Mouse (Mus musculus) embryonic fibroblast, embryonic 13.5 days (primary cell): ENCODE results near the gene Ap1g1. TPM values are rescaled to one million over a fixed set of nuclear protein-coding genes. Genes with fewer than 3 reads are reported as not detected.
A peak's percentile ranks its signal among the peaks of the same experiment; 100 is the strongest.

Experiments
- H3K27ac ChIP-seq: 2 replicates; pipeline ENCODE4 v1.5.1; 2012; ENCODE audit warnings: low read length, control low read depth, inconsistent platforms; ENCODE audit not compliant: insufficient read depth
- H3K4me1 ChIP-seq: 2 replicates; pipeline ENCODE4 v1.6.1; 2011; ENCODE audit warnings: low read length; ENCODE audit not compliant: control insufficient read depth, insufficient read depth
- H3K4me3 ChIP-seq: 2 replicates; pipeline ENCODE4 v1.5.1; 2011; ENCODE audit warnings: mild to moderate bottlenecking, control low read depth, low read length; ENCODE audit not compliant: insufficient read depth
- CTCF ChIP-seq: IDR thresholded peaks from 2 replicates; pipeline ENCODE4 v1.5.1; 2011; ENCODE audit warnings: mild to moderate bottlenecking, control low read depth, low read length, moderate library complexity, borderline replicate concordance; ENCODE audit not compliant: insufficient read depth
- POLR2A ChIP-seq: IDR thresholded peaks from 2 replicates; pipeline ENCODE4 v1.6.1; 2011; ENCODE audit warnings: low read depth, mild to moderate bottlenecking, control low read depth, low read length, moderate library complexity
- polyA plus RNA-seq: library from polyadenylated mRNA; stranded (reverse); fragments of >200 nt; gene quantifications from 2 replicates; pipeline ENCODE4 v1.2.4, GENCODE M21; 2011; ENCODE audit warnings: low read depth; ENCODE audit not compliant: missing spikeins, insufficient read length

The Ap1g1 gene
- polyA plus RNA-seq, 1 experiment, result 71.7 TPM

DNA sequence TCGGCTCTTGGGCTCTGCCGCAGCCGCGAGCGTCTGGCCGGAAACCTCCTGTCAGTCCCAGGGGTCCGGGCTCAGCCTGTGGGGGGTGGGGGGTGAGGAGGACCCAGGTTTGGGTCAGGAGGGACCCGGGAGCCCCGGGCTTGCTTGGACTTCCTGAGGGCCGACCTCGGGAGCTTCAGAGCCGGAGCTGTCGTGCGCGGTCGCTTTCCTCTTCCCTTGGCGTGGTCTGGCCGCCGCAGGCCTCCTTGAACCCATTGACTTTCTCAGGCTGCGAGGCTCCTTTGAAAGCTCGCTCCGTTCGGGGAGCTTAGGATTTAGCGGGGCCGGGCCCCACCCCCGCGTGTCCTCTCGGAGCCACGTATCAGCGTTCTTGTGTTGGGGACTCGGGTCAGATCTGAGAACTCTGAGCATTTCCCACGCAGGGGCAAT, 653 bp downstream of the Ap1g1 start:
- H3K27ac ChIP-seq, result peak overlapping the region; percentile 74
- TF ChIP-seq POLR2A, result no peak
- no peak for TF ChIP-seq CTCF

DNA sequence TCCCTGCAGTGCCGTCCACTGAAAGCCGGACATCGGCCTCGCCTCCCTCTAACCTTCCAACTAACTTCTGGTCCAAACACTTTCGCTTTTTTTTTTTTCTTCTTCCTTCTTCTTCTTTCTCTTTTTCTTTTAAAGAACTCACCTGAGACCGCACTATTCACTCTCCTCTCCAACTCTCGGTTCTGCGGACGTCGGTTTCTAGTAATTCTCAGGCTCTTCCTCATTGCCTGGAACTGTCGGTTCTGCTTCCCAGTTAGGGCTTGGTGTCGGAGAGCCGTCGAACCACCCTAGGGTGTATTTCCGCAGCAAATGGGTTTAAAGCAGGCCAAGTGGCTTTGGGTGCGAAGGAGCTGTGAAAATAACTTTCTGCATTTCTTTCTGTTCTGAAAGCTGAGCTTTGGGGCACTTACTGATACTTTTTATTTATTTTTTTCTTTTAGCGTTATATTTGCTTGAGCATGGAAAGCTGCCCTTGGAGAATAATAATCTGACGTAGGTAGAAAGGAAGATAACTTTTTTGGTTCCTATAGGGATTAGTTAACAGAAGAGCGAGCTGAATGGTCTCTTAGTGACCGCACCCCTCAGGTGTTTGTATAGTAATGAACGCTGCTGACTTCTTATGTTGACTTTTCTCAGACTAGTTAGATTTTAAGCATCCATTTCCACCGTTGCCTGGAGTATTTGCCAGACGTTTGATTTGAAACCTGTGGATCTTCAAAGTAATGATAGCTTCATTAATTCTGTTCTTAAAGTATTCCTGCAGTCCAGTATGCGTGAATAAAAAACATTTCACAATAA, 1.3 kb downstream of the Ap1g1 start:
- peak overlapping the region; percentile 96 for H3K4me3 ChIP-seq
- peaks cover 2% of the 10 kb centered on the region; the same call in 1 of the 2 replicates for H3K4me1 ChIP-seq
- H3K27ac ChIP-seq, result peak overlapping the region; percentile 74; the same call in 1 of the 2 replicates
- TF ChIP-seq CTCF, result no peak
- no peak for TF ChIP-seq POLR2A

More for the DNA sequence above, 653 bp downstream of the Ap1g1 start:
- peaks cover 2% of the 10 kb centered on the region; the same call in 1 of the 2 replicates for H3K4me1 ChIP-seq
- H3K4me3 ChIP-seq, result peak overlapping the region; percentile 96

DNA sequence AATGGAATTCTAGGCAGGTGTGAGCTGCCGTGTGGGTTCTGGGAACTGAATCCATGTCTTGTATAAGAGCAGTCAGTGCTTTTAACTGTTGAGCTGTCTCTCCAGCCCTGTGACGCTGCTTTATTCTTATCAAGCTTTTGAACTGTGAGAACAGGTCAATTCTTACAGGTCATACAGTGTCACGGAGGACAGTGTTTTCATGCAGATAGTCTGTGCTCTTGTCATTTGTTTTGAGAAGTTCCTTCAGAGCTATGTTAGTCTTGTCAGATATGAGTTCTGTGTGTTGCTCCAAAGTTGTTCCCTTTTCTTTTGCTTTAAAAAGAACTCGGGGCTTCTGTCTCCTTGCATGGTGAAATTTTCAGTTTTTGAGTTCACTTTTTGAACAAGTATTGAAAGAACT, 2.2 kb downstream of the Ap1g1 start:
- peaks cover 2% of the 10 kb centered on the region; the same call in 1 of the 2 replicates for H3K4me1 ChIP-seq
- H3K27ac ChIP-seq, result no peak overlapping the region
- no peak for TF ChIP-seq CTCF
- peak overlapping the region; percentile 28; the same call in 1 of the 2 replicates for H3K4me3 ChIP-seq

DNA sequence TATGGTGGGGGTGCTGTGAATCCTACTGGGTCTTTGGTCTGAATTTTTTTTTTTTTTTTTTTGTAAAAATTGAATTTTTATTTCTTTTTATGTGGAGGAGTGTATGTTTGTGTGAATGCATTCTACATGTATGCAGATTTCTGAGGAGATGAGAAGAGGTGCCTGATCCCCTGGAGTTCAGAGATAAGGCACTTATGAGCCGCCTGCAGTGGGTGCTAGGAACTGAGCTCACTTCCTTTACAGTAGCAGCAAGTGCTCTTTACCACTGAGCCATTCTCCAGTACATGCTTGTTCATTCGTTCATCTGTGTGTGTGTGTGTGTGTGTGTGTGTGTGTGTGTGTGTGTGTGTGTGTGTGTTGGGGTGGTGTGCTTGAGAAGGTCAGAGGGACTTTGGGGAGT, 12.6 kb downstream of the Ap1g1 start:
- no peak overlapping the region for H3K27ac ChIP-seq
- no peaks in the 10 kb centered on the region; the same call in 1 of the 2 replicates for H3K4me1 ChIP-seq
- no peak for TF ChIP-seq CTCF
- no peak overlapping the region for H3K4me3 ChIP-seq

DNA sequence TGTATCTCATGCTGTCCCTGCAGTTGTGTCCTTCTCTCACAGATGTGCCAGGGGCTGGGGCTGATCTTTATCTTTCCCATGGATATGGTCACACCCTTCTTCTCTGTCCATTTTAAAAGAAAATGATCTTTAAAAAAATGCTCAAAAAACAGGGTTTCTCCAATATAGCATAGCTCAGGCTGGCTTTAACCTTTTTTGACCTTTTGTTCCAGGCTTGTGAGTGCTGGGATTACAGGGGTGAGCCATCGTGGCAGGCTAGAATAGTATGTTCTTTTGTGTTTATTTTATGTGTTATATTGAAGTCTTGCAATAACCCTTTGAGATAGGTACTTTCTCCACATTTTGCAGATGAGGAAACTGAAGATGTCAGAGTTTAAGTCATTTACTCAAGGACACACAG, 16.8 kb downstream of the Ap1g1 start:
- no peak overlapping the region for H3K4me3 ChIP-seq
- peaks cover 3% of the 10 kb centered on the region; the same call in 1 of the 2 replicates for H3K4me1 ChIP-seq
- no peak overlapping the region for H3K27ac ChIP-seq
- TF ChIP-seq POLR2A (no peak), CTCF (no peak)

DNA sequence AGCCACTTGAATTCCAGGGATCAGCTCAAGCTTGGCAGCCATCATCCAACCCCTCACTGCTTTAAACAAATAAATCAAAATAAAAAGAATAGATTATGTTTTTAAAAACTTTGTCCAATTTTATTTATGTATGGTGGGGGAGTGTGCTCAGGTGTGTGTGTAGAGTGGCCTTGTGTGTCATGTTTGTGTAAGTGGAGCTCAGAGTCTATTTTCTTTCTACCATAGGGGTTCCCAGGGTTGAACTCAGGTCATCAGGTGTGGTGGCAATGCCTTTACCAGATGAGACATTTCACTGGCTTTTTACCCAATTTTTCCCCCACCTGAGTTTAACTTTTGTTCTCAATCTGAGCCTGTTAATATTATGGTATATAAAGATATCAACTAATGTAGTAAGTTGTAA, 20.4 kb downstream of the Ap1g1 start:
- TF ChIP-seq POLR2A (no peak), CTCF (no peak)
- no peak overlapping the region for H3K27ac ChIP-seq
- no peak overlapping the region for H3K4me3 ChIP-seq
- peaks cover 5% of the 10 kb centered on the region; the same call in 1 of the 2 replicates for H3K4me1 ChIP-seq

DNA sequence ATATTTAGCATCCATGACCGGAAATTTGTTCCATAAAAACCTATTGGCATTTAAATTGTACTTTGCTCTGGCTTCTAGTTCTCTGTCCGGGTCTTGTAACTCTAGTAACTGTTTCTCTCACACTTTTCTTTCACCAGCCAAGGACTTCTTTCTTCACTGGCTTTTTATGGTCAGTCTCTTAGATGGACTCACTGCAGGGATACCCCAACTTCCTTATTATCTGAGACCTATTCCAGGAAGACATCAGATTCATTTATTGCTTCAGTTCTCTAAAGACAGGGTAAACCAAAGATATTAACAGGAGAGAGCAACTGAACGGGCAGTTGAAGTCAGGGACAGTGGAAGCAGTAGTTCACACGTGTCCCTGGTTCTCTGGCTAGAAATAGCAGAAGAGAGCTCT, 20.9 kb downstream of the Ap1g1 start:
- Histone ChIP-seq H3K4me3 (no peak overlapping the region), H3K27ac (no peak overlapping the region), H3K4me1 (peaks cover 5% of the 10 kb centered on the region; the same call in 1 of the 2 replicates)
- TF ChIP-seq CTCF (no peak), POLR2A (no peak)

DNA sequence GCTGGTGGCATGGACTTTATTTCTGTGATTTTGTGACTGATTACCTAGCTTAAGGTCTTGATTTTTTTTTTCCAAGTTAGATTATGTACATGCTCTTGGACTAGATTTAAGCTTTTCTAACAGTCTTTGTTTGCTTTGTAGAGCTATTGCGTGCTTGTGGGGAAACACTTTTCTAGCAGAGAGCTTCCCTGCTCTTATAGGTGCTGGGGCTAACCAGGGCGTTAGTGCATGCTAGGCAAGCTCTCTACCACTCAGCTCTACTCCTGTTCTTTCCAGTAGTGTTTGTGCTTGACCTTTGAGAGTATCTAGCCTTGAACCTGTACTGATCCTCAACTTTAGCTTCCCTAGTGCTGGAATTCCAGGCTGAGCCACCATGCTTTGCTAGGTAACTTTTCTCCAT, 22.0 kb downstream of the Ap1g1 start:
- H3K27ac ChIP-seq, result no peak overlapping the region
- H3K4me3 ChIP-seq, result no peak overlapping the region
- no peak for TF ChIP-seq CTCF
- no peak for TF ChIP-seq POLR2A
- H3K4me1 ChIP-seq, result peaks cover 5% of the 10 kb centered on the region; the same call in 1 of the 2 replicates

DNA sequence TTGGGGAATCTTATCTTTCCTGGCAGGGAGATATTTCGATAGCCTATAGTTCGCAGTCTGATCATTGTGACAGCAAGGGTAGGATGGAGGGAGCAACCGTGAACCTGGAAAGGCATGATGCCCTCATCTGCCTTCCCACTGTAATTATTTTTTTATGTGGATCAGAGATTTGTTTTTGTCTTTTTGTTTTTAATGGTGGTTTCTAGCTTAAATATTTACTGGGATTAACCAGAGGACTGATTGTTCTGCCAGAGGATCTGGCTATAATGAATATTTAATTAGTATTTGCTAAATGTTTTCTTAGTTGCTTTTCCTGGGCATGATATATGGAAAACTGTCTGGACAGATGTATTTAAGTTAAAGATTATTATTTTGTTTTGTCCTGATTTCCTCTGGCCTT, 24.9 kb downstream of the Ap1g1 start:
- TF ChIP-seq POLR2A, result no peak
- no peak for TF ChIP-seq CTCF
- peaks cover 11% of the 10 kb centered on the region for H3K4me1 ChIP-seq
- no peak overlapping the region for H3K27ac ChIP-seq
- no peak overlapping the region for H3K4me3 ChIP-seq

DNA sequence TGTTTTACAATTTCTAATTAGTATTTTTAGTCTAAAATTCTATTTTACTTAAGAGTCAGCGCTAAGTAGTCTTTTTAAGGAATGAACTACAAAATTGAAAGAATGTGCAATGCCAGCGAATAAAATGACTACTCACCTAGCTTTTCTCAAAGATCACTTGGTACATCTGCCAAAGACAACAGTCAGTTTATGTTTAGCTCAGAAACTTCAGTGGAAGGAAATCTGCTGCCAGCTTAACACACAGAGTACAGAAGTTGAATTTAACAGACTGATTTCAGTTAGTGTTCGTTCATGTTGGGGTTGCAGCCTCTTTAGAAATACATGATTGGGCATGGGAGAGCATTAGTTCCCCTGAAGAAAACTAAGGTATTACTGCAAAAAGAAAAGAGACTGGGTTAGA, 25.4 kb downstream of the Ap1g1 start:
- TF ChIP-seq CTCF, result no peak
- TF ChIP-seq POLR2A, result no peak

More for the DNA sequence above, 25.4 kb downstream of the Ap1g1 start:
- Histone ChIP-seq H3K27ac (no peak overlapping the region), H3K4me3 (no peak overlapping the region), H3K4me1 (peaks cover 11% of the 10 kb centered on the region)
